Comparison of ENCODE assay signal across 8 mouse cellular contexts in the genomic region with DNA sequence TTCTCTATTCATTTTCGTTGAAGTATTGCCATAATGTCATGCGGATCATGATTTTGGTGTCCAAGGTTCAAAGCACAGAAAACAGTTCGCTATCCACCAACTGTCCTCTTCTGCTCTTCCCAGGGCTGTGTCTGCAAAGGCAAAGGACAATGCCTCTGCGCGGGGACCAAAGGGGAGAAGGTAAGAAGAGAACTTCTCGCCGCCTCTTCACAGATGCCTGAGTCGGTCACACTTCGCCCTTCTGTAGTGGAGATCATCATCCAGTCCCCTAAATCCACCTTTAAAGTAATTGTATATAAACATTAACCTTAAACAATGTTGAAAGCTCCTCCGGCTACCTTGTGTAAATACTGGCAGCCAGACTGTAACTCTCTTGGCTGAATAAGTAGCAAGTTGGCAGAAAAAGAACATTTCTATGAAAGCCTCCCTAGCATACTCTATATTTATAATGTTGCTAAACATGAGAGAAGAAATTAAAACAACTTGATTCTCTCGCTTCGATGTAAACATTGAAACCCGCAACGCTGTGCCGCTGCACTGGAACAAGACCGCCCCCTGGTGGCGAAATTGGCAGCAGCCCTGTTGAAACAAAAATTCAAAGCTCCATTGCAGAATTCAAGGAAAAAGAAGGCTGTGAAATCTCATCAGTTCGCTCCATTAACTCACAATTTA. TPM values are rescaled to one million over a fixed set of nuclear protein-coding genes. Genes with fewer than 3 reads are reported as not detected.
DNase-seq lines count a peak whose midpoint lies in the region; ATAC-seq and TF ChIP-seq lines count a peak whose summit lies in the region.

No protein-coding gene starts in this region.

- H3K9me3 ChIP-seq in erythroblast, embryonic 14.5 days (ENCODE audit: control insufficient read depth, low read length): no peaks in the 10 kb centered on the region
- H3K9me3 ChIP-seq in intestine, postnatal 0 days (ENCODE audit: control insufficient read depth): no peaks in the 10 kb centered on the region
- no peaks in the 10 kb centered on the region for H3K9me3 ChIP-seq in limb, embryonic 10.5 days (replicated peaks)
- no peaks in the 10 kb centered on the region for H3K9me3 ChIP-seq in midbrain, embryonic 14.5 days (ENCODE audit: control insufficient read depth, low read length)

- H3K4me3 ChIP-seq in erythroblast, embryonic 14.5 days (replicated peaks): peak overlapping the region; percentile 38
- H3K4me3 ChIP-seq in cortical plate, adult 2 months (ENCODE audit: insufficient read depth, low read length): no peak overlapping the region
- H3K4me3 ChIP-seq in intestine, postnatal 0 days (ENCODE audit: low read depth, low read length): peak overlapping the region; percentile 35
- peak overlapping the region; percentile 34 for H3K4me3 ChIP-seq in limb, embryonic 10.5 days
- H3K4me3 ChIP-seq in midbrain, embryonic 14.5 days (replicated peaks; ENCODE audit: low read depth, low read length): no peak overlapping the region
- H3K4me3 ChIP-seq in spleen, adult 2 months (ENCODE audit: extremely low read depth, insufficient read depth, insufficient read length): no peak overlapping the region

- peak overlapping the region; percentile 37 for H3K9ac ChIP-seq in intestine, postnatal 0 days (ENCODE audit: low read depth, low read length)
- H3K9ac ChIP-seq in midbrain, embryonic 14.5 days (replicated peaks; ENCODE audit: low read length): no peak overlapping the region

- ATAC-seq in erythroblast, adult 5-6 weeks (replicated peaks; ENCODE audit: low FRiP score, poor library complexity, severe bottlenecking): no peak
- ATAC-seq in intestine, postnatal 0 days: no peak
- no peak for ATAC-seq in midbrain, embryonic 14.5 days (ENCODE audit: low FRiP score, low TSS enrichment)

- TF ChIP-seq POLR2A in cortical plate, adult 2 months (IDR thresholded peaks at IDR 0.05; ENCODE audit: extremely low read depth, insufficient read depth, low read length): no peak
- TF ChIP-seq POLR2A in spleen, adult 2 months (IDR thresholded peaks at IDR 0.05; ENCODE audit: low read depth, low read length): no peak

- intact Hi-C loops in gastrocnemius, postnatal 14 days (cut with DNase I; ENCODE audit: low total_unique reads): loop anchor here (5.0 kb wide), 2 partner anchors 64 to 84 kb away; no protein-coding TSS in a partner anchor

- peak overlapping the region; percentile 73 for H3K4me2 ChIP-seq in intestine, postnatal 0 days (replicated peaks; ENCODE audit: low read depth)
- H3K4me2 ChIP-seq in midbrain, embryonic 14.5 days (ENCODE audit: low read length): peak overlapping the region; percentile 44

- H3K27ac ChIP-seq in cortical plate, adult 2 months (ENCODE audit: insufficient read depth, low read length): no peak overlapping the region
- H3K27ac ChIP-seq in intestine, postnatal 0 days (ENCODE audit: low read depth, low read length): no peak overlapping the region
- no peak overlapping the region for H3K27ac ChIP-seq in limb, embryonic 10.5 days
- no peak overlapping the region for H3K27ac ChIP-seq in midbrain, embryonic 14.5 days (replicated peaks; ENCODE audit: low read depth, low read length)
- H3K27ac ChIP-seq in spleen, adult 2 months (ENCODE audit: insufficient read depth, low read length): no peak overlapping the region

- H3K4me1 ChIP-seq in erythroblast, embryonic 14.5 days (ENCODE audit: control insufficient read depth): peaks cover 24% of the 10 kb centered on the region
- H3K4me1 ChIP-seq in cortical plate, adult 2 months (ENCODE audit: control insufficient read depth, insufficient read depth, low read length): peaks cover 1% of the 10 kb centered on the region; the same call in 1 of the 2 replicates
- H3K4me1 ChIP-seq in intestine, postnatal 0 days (replicated peaks; ENCODE audit: control insufficient read depth, insufficient read depth, low read length): 0 out of 2 replicates have a peak, but pooled peaks cover 3% of the 10 kb centered on the region
- no peaks in the 10 kb centered on the region for H3K4me1 ChIP-seq in limb, embryonic 10.5 days
- no peaks in the 10 kb centered on the region for H3K4me1 ChIP-seq in midbrain, embryonic 14.5 days (ENCODE audit: control insufficient read depth, insufficient read depth, low read length)
- H3K4me1 ChIP-seq in spleen, adult 2 months (ENCODE audit: control insufficient read depth, insufficient read depth, insufficient read length): no peaks in the 10 kb centered on the region

- TF ChIP-seq CTCF in cortical plate, adult 2 months (IDR thresholded peaks at IDR 0.05; ENCODE audit: extremely low read depth, insufficient read depth, low read length): peak; percentile 83
- peak; percentile 95 for TF ChIP-seq CTCF in intestine, postnatal 0 days (IDR thresholded peaks at IDR 0.05; ENCODE audit: low read depth)
- peak; percentile 77; the same call in 1 of the 2 replicates for TF ChIP-seq CTCF in spleen, adult 2 months (IDR thresholded peaks at IDR 0.05; ENCODE audit: extremely low read depth, insufficient read depth, insufficient read length, insufficient replicate concordance)

- WGBS in intestine, postnatal 0 days: 18% methylated on average over 18 of the region's 18 CpGs
- 39% methylated on average over 18 of the region's 18 CpGs for WGBS in limb, embryonic 10.5 days
- whole genome bisulfite sequencing in midbrain, embryonic 14.5 days: 39% methylated on average over 18 of the region's 18 CpGs
- 39% methylated on average over 18 of the region's 18 CpGs for WGBS in spleen, adult 2 months

- H3K27me3 ChIP-seq in erythroblast, embryonic 14.5 days (ENCODE audit: control insufficient read depth): no peaks in the 10 kb centered on the region
- no peaks in the 10 kb centered on the region for H3K27me3 ChIP-seq in intestine, postnatal 0 days (replicated peaks; ENCODE audit: control insufficient read depth, insufficient read depth, low read length)
- H3K27me3 ChIP-seq in limb, embryonic 10.5 days (ENCODE audit: low read depth, poor library complexity, severe bottlenecking): no peaks in the 10 kb centered on the region
- H3K27me3 ChIP-seq in midbrain, embryonic 14.5 days (ENCODE audit: control insufficient read depth, insufficient read depth, low read length): no peaks in the 10 kb centered on the region
- no peaks in the 10 kb centered on the region for H3K27me3 ChIP-seq in spleen, adult 2 months (ENCODE audit: control insufficient read depth, insufficient read depth, low read length)

- no peaks in the 10 kb centered on the region for H3K36me3 ChIP-seq in erythroblast, embryonic 14.5 days (ENCODE audit: control insufficient read depth)
- no peaks in the 10 kb centered on the region for H3K36me3 ChIP-seq in intestine, postnatal 0 days (ENCODE audit: control insufficient read depth, insufficient read depth)
- H3K36me3 ChIP-seq in limb, embryonic 10.5 days: no peaks in the 10 kb centered on the region
- H3K36me3 ChIP-seq in midbrain, embryonic 14.5 days (ENCODE audit: control insufficient read depth, insufficient read depth, low read length): no peaks in the 10 kb centered on the region
- no peaks in the 10 kb centered on the region for H3K36me3 ChIP-seq in spleen, adult 2 months (ENCODE audit: control insufficient read depth, insufficient read depth, low read length)

- peak; percentile 70 for DNase-seq in gastrocnemius, postnatal 14 days
- peak; percentile 88 for DNase-seq in limb, embryonic 10.5 days (ENCODE audit: low spot score)
- peak; percentile 91 for DNase-seq in midbrain, embryonic 14.5 days
- peak in 1 of 2 experiments; percentile 27 for DNase-seq in spleen, adult 2 months (ENCODE audit: low read depth in 1 of 2, low spot score in 2 of 2)

RNA-seq across cellular contexts. Expression of a gene that starts 54.7 kb away (rescaled TPM):
- 0.01 and 0.03 TPM in 2 replicates for polyA plus RNA-seq in erythroblast, embryonic 14.5 days (2012)
- not detected in 2 replicates for total RNA-seq in erythroblast, adult 5-6 weeks (2015; ENCODE audit: low replicate concordance)
- total RNA-seq in erythroblast, adult 5-6 weeks (2017; ENCODE audit: low replicate concordance): not detected in 2 replicates
- polyA plus RNA-seq in cortical plate, adult 2 months (2012; rRNA removed): 0.19 and 0.30 TPM in 2 replicates
- total RNA-seq in gastrocnemius, postnatal 14 days (2021): 1 to 10 TPM; 1.4 to 1.9 TPM
- 0.41 and 0.42 TPM in 2 replicates for polyA plus RNA-seq in intestine, postnatal 0 days (2015; fragmentation: Nextera tagmentation; extraction: Ambion mirVana)
- polyA plus RNA-seq in limb, embryonic 10.5 days (2016; fragmentation: Nextera tagmentation; extraction: Ambion mirVana): 0.03 and 0.04 TPM in 2 replicates
- 0.08 and 0.14 TPM in 2 replicates for polyA plus RNA-seq in midbrain, embryonic 14.5 days (2014; fragmentation: Nextera tagmentation; extraction: Ambion mirVana)
- polyA plus RNA-seq in spleen, adult 2 months (2012; rRNA removed): 0.04 and 0.27 TPM in 2 replicates

RNA-seq across cellular contexts. Expression of a gene that starts 54.8 kb away (rescaled TPM):
- not detected in 2 replicates for polyA plus RNA-seq in erythroblast, embryonic 14.5 days (2012)
- not detected in 2 replicates for total RNA-seq in erythroblast, adult 5-6 weeks (2015; ENCODE audit: low replicate concordance)
- 0.09 TPM in 1 of 2 replicates, not detected in the other for total RNA-seq in erythroblast, adult 5-6 weeks (2017; ENCODE audit: low replicate concordance)
- polyA plus RNA-seq in cortical plate, adult 2 months (2012; rRNA removed): 0.15 and 0.23 TPM in 2 replicates
- 1 to 10 TPM; 2.1 to 2.6 TPM for total RNA-seq in gastrocnemius, postnatal 14 days (2021)
- polyA plus RNA-seq in intestine, postnatal 0 days (2015; fragmentation: Nextera tagmentation; extraction: Ambion mirVana): 0.10 and 0.16 TPM in 2 replicates
- polyA plus RNA-seq in limb, embryonic 10.5 days (2016; fragmentation: Nextera tagmentation; extraction: Ambion mirVana): 0.05 TPM in 1 of 2 replicates, not detected in the other
- 0.07 TPM in 2 replicates for polyA plus RNA-seq in midbrain, embryonic 14.5 days (2014; fragmentation: Nextera tagmentation; extraction: Ambion mirVana)
- polyA plus RNA-seq in spleen, adult 2 months (2012; rRNA removed): 0.07 and 0.13 TPM in 2 replicates

Comparison
In these comparisons a context has a peak if more than half of its experiments do, and no peak if none do; other contexts are left out.
1. H3K4me3 ChIP-seq: peak in erythroblast, embryonic 14.5 days (single experiment), intestine, postnatal 0 days (single experiment) and limb, embryonic 10.5 days (single experiment); none in cortical plate, adult 2 months (single experiment), midbrain, embryonic 14.5 days (single experiment) and spleen, adult 2 months (single experiment).
2. Peak in every context shown above with its lines, with median percentiles within 50 percentile points of each other: CTCF ChIP-seq.